Mouse (Mus musculus) liver, embryonic 13.5 days (tissue): Measurements from ENCODE around the gene Lrrc7. TPM values are rescaled to one million over a fixed set of nuclear protein-coding genes. Genes with fewer than 3 reads are reported as not detected.

Experiments used
- ATAC-seq: fragments of 200-750 bp; cut with Nextera tagmentation; 2 replicates; pipeline ENCODE4 v1.8.0; 2017; ENCODE audit warnings: low read depth, mild to moderate bottlenecking, moderate number of reproducible peaks, moderate library complexity
- DNase-seq: peaks from one replicate; pipeline ENCODE4 v3.0.0; 2022
- H3K27ac ChIP-seq: fragments of 300-500 bp; sonication (generic); 2 replicates; pipeline ENCODE4 v1.5.1; 2015; ENCODE audit warnings: moderate library complexity, mild to moderate bottlenecking, inconsistent platforms
- H3K27me3 ChIP-seq: fragments of 300-500 bp; sonication (generic); 2 replicates; pipeline ENCODE4 v1.6.1; 2015; ENCODE audit warnings: mild to moderate bottlenecking, inconsistent platforms
- H3K36me3 ChIP-seq: fragments of 300-500 bp; sonication (generic); 2 replicates; pipeline ENCODE4 v1.6.1; 2015; ENCODE audit warnings: mild to moderate bottlenecking, inconsistent platforms
- H3K4me1 ChIP-seq: fragments of 300-500 bp; sonication (generic); replicated peaks from 2 replicates; pipeline ENCODE4 v1.6.1; 2015; ENCODE audit warnings: inconsistent platforms
- H3K4me2 ChIP-seq: fragments of 300-500 bp; sonication (generic); 2 replicates; pipeline ENCODE4 v1.6.1; 2015; ENCODE audit warnings: inconsistent platforms, mild to moderate bottlenecking, moderate library complexity
- H3K4me3 ChIP-seq: fragments of 300-500 bp; sonication (generic); replicated peaks from 2 replicates; pipeline ENCODE4 v1.5.1; 2015; ENCODE audit warnings: mild to moderate bottlenecking, inconsistent platforms
- H3K9ac ChIP-seq: fragments of 300-500 bp; sonication (generic); 2 replicates; pipeline ENCODE4 v1.6.1; 2015; ENCODE audit warnings: mild to moderate bottlenecking, inconsistent platforms
- H3K9me3 ChIP-seq: fragments of 300-500 bp; sonication (generic); replicated peaks from 2 replicates; pipeline ENCODE4 v1.6.1; 2016; ENCODE audit warnings: inconsistent platforms
- WGBS: fragments of 180-500 bp; shearing (Covaris S2); methylation state at CpG from one replicate; pipeline ENCODE4 v1.1.7; 2015; ENCODE audit not compliant: insufficient replicate concordance; 5-methylcytosine and 5-hydroxymethylcytosine counted together
- polyA plus RNA-seq: library from polyadenylated mRNA; unstranded; fragments of >200 nt; fragmentation: Nextera tagmentation; extraction: Ambion mirVana; gene quantifications from 2 replicates; pipeline ENCODE4 v1.2.1, GENCODE M21; 2015

The Lrrc7 gene
- polyA plus RNA-seq, 1 experiment from 2014 or later = 0.05 TPM

GRCm38 (mm10) chr3:158532859-158533258 lies 29.2 kb downstream of the Lrrc7 start:
- DNase-seq (no peak), ATAC-seq (no peak)
- H3K4me1 ChIP-seq = no peaks in the 10 kb centered on the region
- no peak overlapping the region for H3K4me3 ChIP-seq
- no peak overlapping the region for H3K9ac ChIP-seq
- H3K27ac ChIP-seq = no peak overlapping the region
- no peak overlapping the region for H3K4me2 ChIP-seq
- H3K9me3 ChIP-seq = no peaks in the 10 kb centered on the region
- H3K36me3 ChIP-seq = no peaks in the 10 kb centered on the region
- 38% methylated on average over 2 of the region's 2 CpGs for WGBS
- H3K27me3 ChIP-seq = no peaks in the 10 kb centered on the region

- 32% methylated on average over 1 of the region's 1 CpGs for WGBS
- H3K27ac ChIP-seq = no peak overlapping the region
- no peaks in the 10 kb centered on the region for H3K27me3 ChIP-seq
- H3K9me3 ChIP-seq = no peaks in the 10 kb centered on the region
- no peak overlapping the region for H3K9ac ChIP-seq
- H3K4me1 ChIP-seq = no peaks in the 10 kb centered on the region
- ATAC-seq (no peak), DNase-seq (no peak)
- no peak overlapping the region for H3K4me2 ChIP-seq
- no peaks in the 10 kb centered on the region for H3K36me3 ChIP-seq
- H3K4me3 ChIP-seq = no peak overlapping the region
Observed at GRCm38 (mm10) chr3:158528471-158528870, 33.5 kb downstream of the Lrrc7 start.

GRCm38 (mm10) chr3:158493730-158494129 lies 68.3 kb downstream of the Lrrc7 start:
- Histone ChIP-seq H3K4me3 (no peak overlapping the region), H3K36me3 (no peaks in the 10 kb centered on the region), H3K4me2 (no peak overlapping the region), H3K4me1 (no peaks in the 10 kb centered on the region), H3K9me3 (no peaks in the 10 kb centered on the region), H3K27ac (no peak overlapping the region), H3K9ac (no peak overlapping the region), H3K27me3 (no peaks in the 10 kb centered on the region)
- DNase-seq (no peak), ATAC-seq (no peak)
- 47% methylated on average over 1 of the region's 1 CpGs for WGBS

GRCm38 (mm10) chr3:158479677-158480076 lies 82.3 kb downstream of the Lrrc7 start:
- ATAC-seq (no peak), DNase-seq (no peak)
- H3K4me2 ChIP-seq = no peak overlapping the region
- H3K27ac ChIP-seq = no peak overlapping the region
- H3K9ac ChIP-seq = no peak overlapping the region
- H3K27me3 ChIP-seq = no peaks in the 10 kb centered on the region
- no peaks in the 10 kb centered on the region for H3K4me1 ChIP-seq
- 49% methylated on average over 2 of the region's 2 CpGs for WGBS
- no peaks in the 10 kb centered on the region for H3K9me3 ChIP-seq
- no peaks in the 10 kb centered on the region for H3K36me3 ChIP-seq
- no peak overlapping the region for H3K4me3 ChIP-seq

- H3K27me3 ChIP-seq = no peaks in the 10 kb centered on the region
- no peak overlapping the region for H3K9ac ChIP-seq
- H3K4me1 ChIP-seq = no peaks in the 10 kb centered on the region
- H3K27ac ChIP-seq = no peak overlapping the region
- H3K4me2 ChIP-seq = no peak overlapping the region
- H3K36me3 ChIP-seq = no peaks in the 10 kb centered on the region
- no peaks in the 10 kb centered on the region for H3K9me3 ChIP-seq
- no peak overlapping the region for H3K4me3 ChIP-seq
- DNase-seq (no peak), ATAC-seq (no peak)
- 59% methylated on average over 1 of the region's 1 CpGs for WGBS
Observed at GRCm38 (mm10) chr3:158400600-158400999, 161.4 kb downstream of the Lrrc7 start.

- Histone ChIP-seq H3K9me3 (no peaks in the 10 kb centered on the region), H3K9ac (no peak overlapping the region), H3K36me3 (no peaks in the 10 kb centered on the region), H3K4me1 (no peaks in the 10 kb centered on the region), H3K4me2 (no peak overlapping the region), H3K27me3 (no peaks in the 10 kb centered on the region), H3K27ac (no peak overlapping the region), H3K4me3 (no peak overlapping the region)
- DNase-seq (no peak), ATAC-seq (no peak)
Observed at GRCm38 (mm10) chr3:158391534-158391933, 170.5 kb downstream of the Lrrc7 start.

GRCm38 (mm10) chr3:158388076-158388454 lies 174.0 kb downstream of the Lrrc7 start:
- 25% methylated on average over 2 of the region's 2 CpGs for WGBS
- no peaks in the 10 kb centered on the region for H3K27me3 ChIP-seq
- H3K4me2 ChIP-seq = no peak overlapping the region
- H3K4me3 ChIP-seq = no peak overlapping the region
- H3K27ac ChIP-seq = no peak overlapping the region
- DNase-seq (no peak), ATAC-seq (no peak)
- no peaks in the 10 kb centered on the region for H3K36me3 ChIP-seq
- no peak overlapping the region for H3K9ac ChIP-seq
- H3K4me1 ChIP-seq = no peaks in the 10 kb centered on the region
- no peaks in the 10 kb centered on the region for H3K9me3 ChIP-seq

GRCm38 (mm10) chr3:158387413-158388075 lies 174.5 kb downstream of the Lrrc7 start:
- 52% methylated on average over 2 of the region's 2 CpGs for WGBS
- no peaks in the 10 kb centered on the region for H3K9me3 ChIP-seq
- H3K4me2 ChIP-seq = no peak overlapping the region
- H3K4me1 ChIP-seq = no peaks in the 10 kb centered on the region
- no peaks in the 10 kb centered on the region for H3K36me3 ChIP-seq
- no peak for DNase-seq
- ATAC-seq = no peak
- no peak overlapping the region for H3K27ac ChIP-seq
- H3K4me3 ChIP-seq = no peak overlapping the region
- no peak overlapping the region for H3K9ac ChIP-seq
- H3K27me3 ChIP-seq = no peaks in the 10 kb centered on the region

- 27% methylated on average over 1 of the region's 1 CpGs for WGBS
- no peak overlapping the region for H3K9ac ChIP-seq
- no peak overlapping the region for H3K27ac ChIP-seq
- H3K9me3 ChIP-seq = no peaks in the 10 kb centered on the region
- no peaks in the 10 kb centered on the region for H3K36me3 ChIP-seq
- no peaks in the 10 kb centered on the region for H3K4me1 ChIP-seq
- H3K4me3 ChIP-seq = no peak overlapping the region
- ATAC-seq = no peak
- no peaks in the 10 kb centered on the region for H3K27me3 ChIP-seq
- H3K4me2 ChIP-seq = no peak overlapping the region
- no peak for DNase-seq
Observed at GRCm38 (mm10) chr3:158386848-158387247, 175.2 kb downstream of the Lrrc7 start.

GRCm38 (mm10) chr3:158375885-158376284 lies 186.1 kb downstream of the Lrrc7 start:
- Histone ChIP-seq H3K4me1 (no peaks in the 10 kb centered on the region), H3K27me3 (no peaks in the 10 kb centered on the region), H3K27ac (no peak overlapping the region), H3K9me3 (no peaks in the 10 kb centered on the region), H3K4me3 (no peak overlapping the region), H3K9ac (no peak overlapping the region), H3K4me2 (no peak overlapping the region), H3K36me3 (no peaks in the 10 kb centered on the region)
- 0% methylated on average over 1 of the region's 1 CpGs for WGBS
- DNase-seq (no peak), ATAC-seq (no peak)

GRCm38 (mm10) chr3:158369169-158369568 lies 192.9 kb downstream of the Lrrc7 start:
- DNase-seq = no peak
- no peak for ATAC-seq
- H3K36me3 ChIP-seq = no peaks in the 10 kb centered on the region
- H3K9ac ChIP-seq = no peak overlapping the region
- no peaks in the 10 kb centered on the region for H3K9me3 ChIP-seq
- no peak overlapping the region for H3K4me2 ChIP-seq
- H3K27ac ChIP-seq = no peak overlapping the region
- no peaks in the 10 kb centered on the region for H3K27me3 ChIP-seq
- H3K4me1 ChIP-seq = no peaks in the 10 kb centered on the region
- 70% methylated on average over 3 of the region's 3 CpGs for WGBS
- no peak overlapping the region for H3K4me3 ChIP-seq

GRCm38 (mm10) chr3:158365801-158366200 lies 196.2 kb downstream of the Lrrc7 start:
- H3K4me3 ChIP-seq = no peak overlapping the region

More at GRCm38 (mm10) chr3:158365801-158366200, 196.2 kb downstream of the Lrrc7 start:
- Histone ChIP-seq H3K27me3 (no peaks in the 10 kb centered on the region), H3K27ac (no peak overlapping the region), H3K36me3 (no peaks in the 10 kb centered on the region), H3K4me1 (no peaks in the 10 kb centered on the region), H3K9me3 (no peaks in the 10 kb centered on the region), H3K4me2 (no peak overlapping the region), H3K9ac (no peak overlapping the region)
- no peak for ATAC-seq
- 49% methylated on average over 3 of the region's 3 CpGs for WGBS
- DNase-seq = no peak
